Mouse (Mus musculus): ENCODE measurements around the gene Agtrap. TPM values are rescaled to one million over a fixed set of nuclear protein-coding genes. Genes with fewer than 3 reads are reported as not detected.

Agtrap gene
- polyA plus RNA-seq (2014; fragmentation: Illumina TruSeq; extraction: RNeasy Lipid Tissue Mini Kit (QIAGEN cat#74804); ENCODE audit: low read depth, low replicate concordance) = 36.6 TPM

GRCm38 (mm10) chr4:148087907-148088527, at the start of gene Agtrap:
TSS of gene Agtrap (minus strand) at chr4:148088031.

GRCm38 (mm10) chr4:148130561-148131413, 43.0 kb upstream of the Agtrap start, which contains the start of gene Draxin:
TSS of gene Draxin (minus strand) at chr4:148130698.

GRCm38 (mm10) chr4:148130133-148130532, 42.3 kb upstream of the Agtrap start, which contains the start of gene Mad2l2:
TSS of gene Mad2l2 (plus strand) at chr4:148130384.

GRCm38 (mm10) chr4:148038600-148039253, 49.1 kb downstream of the Agtrap start, which contains the start of the genes Clcn6 and Mthfr:
TSS of gene Clcn6 (minus strand) at chr4:148038821.
TSS of gene Mthfr (plus strand) at chr4:148039077.

Other genes with a start within 250 kb of the Agtrap start
- gene Zfp933, start 239.7 kb downstream of the Agtrap start, polyA plus RNA-seq (2014; fragmentation: Illumina TruSeq; extraction: RNeasy Lipid Tissue Mini Kit (QIAGEN cat#74804); ENCODE audit: low read depth, low replicate concordance) = 122 TPM
- gene Miip, start 219.2 kb downstream of the Agtrap start, polyA plus RNA-seq (2014; fragmentation: Illumina TruSeq; extraction: RNeasy Lipid Tissue Mini Kit (QIAGEN cat#74804); ENCODE audit: low read depth, low replicate concordance) = 0.87 TPM
- gene Fv1, start 219.1 kb downstream of the Agtrap start, polyA plus RNA-seq (2014; fragmentation: Illumina TruSeq; extraction: RNeasy Lipid Tissue Mini Kit (QIAGEN cat#74804); ENCODE audit: low read depth, low replicate concordance) = 9.5 TPM
- gene Mfn2, start 183.3 kb downstream of the Agtrap start, polyA plus RNA-seq (2014; fragmentation: Illumina TruSeq; extraction: RNeasy Lipid Tissue Mini Kit (QIAGEN cat#74804); ENCODE audit: low read depth, low replicate concordance) = 39.7 TPM
- 2.9 TPM for gene Plod1, start 151.3 kb downstream of the Agtrap start, polyA plus RNA-seq (2014; fragmentation: Illumina TruSeq; extraction: RNeasy Lipid Tissue Mini Kit (QIAGEN cat#74804); ENCODE audit: low read depth, low replicate concordance)
- gene 2510039O18Rik, start 147.1 kb downstream of the Agtrap start, polyA plus RNA-seq (2014; fragmentation: Illumina TruSeq; extraction: RNeasy Lipid Tissue Mini Kit (QIAGEN cat#74804); ENCODE audit: low read depth, low replicate concordance) = 10.7 TPM
- not detected for gene Nppb, start 102.2 kb downstream of the Agtrap start, polyA plus RNA-seq (2014; fragmentation: Illumina TruSeq; extraction: RNeasy Lipid Tissue Mini Kit (QIAGEN cat#74804); ENCODE audit: low read depth, low replicate concordance)
- not detected for gene Nppa, start 87.3 kb downstream of the Agtrap start, polyA plus RNA-seq (2014; fragmentation: Illumina TruSeq; extraction: RNeasy Lipid Tissue Mini Kit (QIAGEN cat#74804); ENCODE audit: low read depth, low replicate concordance)
- gene Clcn6, start 49.2 kb downstream of the Agtrap start, polyA plus RNA-seq (2014; fragmentation: Illumina TruSeq; extraction: RNeasy Lipid Tissue Mini Kit (QIAGEN cat#74804); ENCODE audit: low read depth, low replicate concordance) = 4.0 TPM
- 3.4 TPM for gene Mthfr, start 49.0 kb downstream of the Agtrap start, polyA plus RNA-seq (2014; fragmentation: Illumina TruSeq; extraction: RNeasy Lipid Tissue Mini Kit (QIAGEN cat#74804); ENCODE audit: low read depth, low replicate concordance)
- gene Mad2l2, start 42.4 kb upstream of the Agtrap start, polyA plus RNA-seq (2014; fragmentation: Illumina TruSeq; extraction: RNeasy Lipid Tissue Mini Kit (QIAGEN cat#74804); ENCODE audit: low read depth, low replicate concordance) = 3.6 TPM
- gene Draxin, start 42.7 kb upstream of the Agtrap start, polyA plus RNA-seq (2014; fragmentation: Illumina TruSeq; extraction: RNeasy Lipid Tissue Mini Kit (QIAGEN cat#74804); ENCODE audit: low read depth, low replicate concordance) = not detected
- gene Fbxo6, start 64.1 kb upstream of the Agtrap start, polyA plus RNA-seq (2014; fragmentation: Illumina TruSeq; extraction: RNeasy Lipid Tissue Mini Kit (QIAGEN cat#74804); ENCODE audit: low read depth, low replicate concordance) = 1.3 TPM
- 1.2 TPM for gene Fbxo44, start 72.5 kb upstream of the Agtrap start, polyA plus RNA-seq (2014; fragmentation: Illumina TruSeq; extraction: RNeasy Lipid Tissue Mini Kit (QIAGEN cat#74804); ENCODE audit: low read depth, low replicate concordance)
- gene Fbxo2, start 72.6 kb upstream of the Agtrap start, polyA plus RNA-seq (2014; fragmentation: Illumina TruSeq; extraction: RNeasy Lipid Tissue Mini Kit (QIAGEN cat#74804); ENCODE audit: low read depth, low replicate concordance) = not detected
- gene Disp3, start 199.9 kb upstream of the Agtrap start, polyA plus RNA-seq (2014; fragmentation: Illumina TruSeq; extraction: RNeasy Lipid Tissue Mini Kit (QIAGEN cat#74804); ENCODE audit: low read depth, low replicate concordance) = not detected